Mouse (Mus musculus) cerebellum, adult 11-12 months (tissue): Measurements from ENCODE around the gene Sox18.

Experiments used
- DNase-seq: peaks from one replicate; pipeline ENCODE4 v3.0.0; 2022

Gene Sox18

GRCm38 (mm10) chr2:181679951-181680715 lies 8.7 kb upstream of the Sox18 start, which contains the start of gene Tcea2:
Tcea2 (plus strand) TSS chr2:181680310.
- peak; percentile 86 for DNase-seq

DNA sequence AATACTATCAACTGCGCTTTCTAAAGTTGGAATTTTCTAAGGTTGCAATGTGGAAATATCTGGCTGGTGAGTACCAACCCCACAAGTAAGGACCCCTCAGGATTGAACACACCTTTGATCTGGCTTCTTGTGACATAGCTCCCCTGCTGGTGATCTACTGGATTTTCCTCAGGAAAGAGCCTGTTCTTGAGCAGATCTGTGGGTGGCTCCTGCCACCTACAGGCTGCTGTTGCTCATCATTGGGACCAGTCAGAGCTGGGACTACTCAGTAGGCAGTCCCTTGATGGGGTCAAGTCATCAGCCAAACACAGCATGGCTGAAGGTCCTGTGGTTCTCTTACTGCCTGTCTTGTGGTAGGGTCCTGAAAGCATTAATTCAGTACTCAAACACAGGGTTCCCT lies 7.3 kb upstream of the Sox18 start:
- peak; percentile 76 for DNase-seq

- DNase-seq = peak; percentile 7
Measured at GRCm38 (mm10) chr2:181677755-181678098, 6.3 kb upstream of the Sox18 start.

- DNase-seq = peak; percentile 32
Measured at GRCm38 (mm10) chr2:181677096-181677754, 5.8 kb upstream of the Sox18 start.

- DNase-seq = no peak
Measured at GRCm38 (mm10) chr2:181676424-181676823, 5.0 kb upstream of the Sox18 start.

GRCm38 (mm10) chr2:181675454-181675853 lies 4.0 kb upstream of the Sox18 start:
- DNase-seq = peak; percentile 57

DNA sequence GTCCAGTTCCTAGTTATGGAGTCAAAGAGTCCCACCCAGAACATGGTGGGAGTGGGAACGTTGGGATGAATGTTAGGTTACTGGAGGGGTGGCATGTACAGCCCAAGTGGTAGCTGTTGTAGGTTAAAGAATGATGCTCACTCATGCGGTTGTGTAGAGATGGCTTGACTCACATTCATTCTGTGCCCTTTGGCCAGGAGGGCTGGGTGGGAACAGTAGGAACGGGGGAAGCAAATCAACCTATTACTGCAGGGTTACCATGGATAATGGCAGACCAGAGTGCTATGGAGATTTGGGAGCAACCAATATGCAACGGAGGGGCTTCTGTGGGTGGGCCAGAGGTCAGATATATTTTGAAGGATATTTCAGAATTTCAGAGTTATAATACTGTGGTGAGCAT lies 3.5 kb upstream of the Sox18 start:
- DNase-seq = no peak

DNA sequence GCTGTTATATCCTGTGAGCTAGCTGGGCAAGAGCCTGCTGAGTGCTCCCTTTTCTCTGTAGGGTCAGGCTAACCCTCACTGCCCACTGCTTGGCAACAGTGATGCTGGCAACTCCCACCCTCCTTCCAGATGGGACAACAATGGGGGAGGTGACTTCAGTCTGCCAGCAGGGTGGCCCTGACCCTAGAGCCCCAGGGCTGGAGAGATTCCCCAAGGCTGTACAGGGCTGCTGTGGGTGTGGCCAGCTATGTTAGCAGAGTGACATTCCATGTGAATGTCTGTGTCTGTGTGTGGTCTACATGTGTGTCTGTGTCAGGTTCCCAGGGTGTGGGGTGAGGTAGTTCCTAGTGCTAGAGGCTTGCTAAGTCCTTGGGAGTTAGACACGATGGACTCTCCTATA lies 2.1 kb upstream of the Sox18 start:
- no peak for DNase-seq

- DNase-seq = no peak
Measured at GRCm38 (mm10) chr2:181671984-181672383, 544 bp upstream of the Sox18 start.

DNA sequence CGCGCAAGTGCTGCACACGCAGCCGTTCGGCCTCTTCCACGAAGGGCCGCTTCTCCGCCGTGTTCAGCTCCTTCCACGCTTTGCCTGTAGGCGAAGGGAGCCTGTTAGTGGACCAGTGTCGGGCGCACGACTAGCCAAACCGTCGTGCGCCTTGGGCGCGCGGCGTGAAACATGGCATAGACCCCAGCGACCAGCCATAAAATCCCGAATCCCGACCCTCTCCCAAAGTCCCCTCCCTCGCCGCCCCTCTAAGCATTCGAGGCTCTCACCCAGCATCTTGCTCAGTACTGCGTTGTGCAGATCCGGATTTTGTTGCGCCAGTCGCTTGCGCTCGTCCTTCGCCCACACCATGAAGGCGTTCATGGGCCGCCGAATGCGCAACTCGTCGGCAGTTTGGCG lies 528 bp downstream of the Sox18 start:
- DNase-seq = no peak

DNA sequence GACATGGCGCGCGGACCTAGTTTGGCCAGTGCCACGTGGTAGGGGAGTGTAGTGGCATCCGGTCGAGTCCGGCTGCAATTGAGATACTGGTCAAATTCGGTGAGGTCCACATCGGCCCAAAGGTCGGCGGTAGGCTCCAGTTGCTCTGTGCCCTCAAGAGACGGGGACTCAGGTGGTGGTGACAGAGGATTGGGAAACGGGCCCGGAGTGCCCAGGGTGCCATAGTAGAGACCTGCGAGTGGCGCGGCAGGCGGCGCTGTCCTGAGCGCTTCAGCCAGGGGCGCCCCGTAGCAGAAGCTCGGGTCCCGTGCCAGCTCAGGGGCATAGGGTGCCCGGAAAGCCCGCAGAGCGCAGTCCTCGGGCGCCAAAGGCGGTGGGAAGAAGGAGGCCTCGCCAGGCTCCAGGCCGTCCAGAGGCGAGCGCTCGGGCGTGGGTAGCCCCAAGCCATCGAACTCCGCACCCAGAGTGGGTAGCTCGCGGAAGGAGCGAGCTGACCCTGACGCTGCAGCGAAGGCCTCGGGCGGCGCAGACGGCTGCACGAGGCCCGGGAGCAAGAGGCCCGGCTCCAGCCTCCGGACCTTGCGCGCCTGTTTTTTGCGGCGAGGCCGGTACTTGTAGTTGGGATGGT lies 1.0 kb downstream of the Sox18 start:
- no peak for DNase-seq

GRCm38 (mm10) chr2:181663298-181663630 lies 8.2 kb downstream of the Sox18 start:
- DNase-seq = no peak

DNA sequence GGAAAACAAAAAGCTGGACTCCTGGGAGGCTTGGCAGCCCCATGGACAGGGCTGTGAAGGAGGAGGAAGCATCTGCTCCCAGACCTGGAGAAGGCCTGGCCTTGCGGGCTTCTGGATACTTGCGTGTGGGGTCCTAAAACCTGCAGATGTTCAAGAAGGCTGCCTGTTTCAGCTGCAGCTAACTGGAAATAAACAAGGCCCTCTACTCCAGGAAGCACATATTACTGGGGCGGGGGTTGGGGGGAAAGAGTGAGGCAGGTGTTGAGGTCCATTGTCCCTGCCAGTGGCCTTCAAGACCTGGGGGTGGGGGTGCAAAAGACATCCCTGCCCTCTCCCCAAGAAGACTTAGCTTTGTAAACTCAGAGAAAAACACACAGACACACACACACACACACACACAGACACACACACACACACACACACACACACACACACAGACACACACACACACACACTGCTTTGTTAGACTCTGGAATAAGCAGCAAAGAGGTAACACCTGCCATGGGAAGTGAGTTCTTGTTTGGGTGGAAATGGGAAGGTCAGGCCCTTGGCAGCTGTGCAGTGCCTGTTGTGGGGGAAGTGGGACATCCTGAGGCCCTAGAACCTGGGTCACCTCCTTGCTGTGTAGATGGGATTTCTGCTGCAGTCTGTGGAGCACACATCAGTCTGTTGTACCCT lies 8.7 kb downstream of the Sox18 start:
- DNase-seq = no peak

GRCm38 (mm10) chr2:181659609-181660055 lies 11.8 kb downstream of the Sox18 start:
- peak; percentile 73 for DNase-seq

DNA sequence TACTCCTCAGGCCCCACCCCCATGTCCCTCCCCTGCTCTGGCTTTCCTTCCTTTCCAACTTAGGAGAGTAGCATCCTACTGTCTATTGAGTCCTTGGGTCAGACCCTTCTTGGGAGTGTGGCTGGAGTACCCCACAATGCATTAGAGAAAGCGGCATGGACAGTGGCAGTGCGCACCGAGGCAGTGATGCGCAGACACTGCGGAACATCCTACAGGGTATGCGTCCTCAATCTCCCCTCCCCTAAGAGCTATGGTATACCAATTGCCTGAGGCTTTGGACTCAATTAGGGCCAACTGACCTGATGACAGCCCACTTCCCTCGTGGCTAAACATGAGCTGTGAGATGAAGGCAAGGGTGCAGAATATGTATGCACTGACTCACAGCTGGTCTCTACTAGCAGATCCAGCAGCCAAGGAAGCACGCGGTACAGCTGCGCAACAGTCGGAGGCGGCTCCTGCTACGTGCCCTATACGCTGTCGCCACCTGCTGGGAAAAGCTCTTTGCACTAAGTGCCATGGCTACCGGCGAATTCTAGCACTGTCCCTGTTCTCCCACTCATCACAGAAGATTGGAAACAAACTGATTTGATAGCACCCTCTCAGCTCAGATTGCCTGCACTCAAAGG lies 12.4 kb downstream of the Sox18 start:
- DNase-seq = no peak

GRCm38 (mm10) chr2:181658528-181658927 lies 12.9 kb downstream of the Sox18 start:
- no peak for DNase-seq

GRCm38 (mm10) chr2:181657441-181657840 lies 14.0 kb downstream of the Sox18 start:
- DNase-seq = no peak

GRCm38 (mm10) chr2:181656734-181657133 lies 14.7 kb downstream of the Sox18 start, which contains the start of gene Gm29797:
Gm29797 (plus strand) TSS chr2:181657034.
- no peak for DNase-seq

- no peak for DNase-seq
Measured at GRCm38 (mm10) chr2:181653523-181653922, 17.9 kb downstream of the Sox18 start.

DNA sequence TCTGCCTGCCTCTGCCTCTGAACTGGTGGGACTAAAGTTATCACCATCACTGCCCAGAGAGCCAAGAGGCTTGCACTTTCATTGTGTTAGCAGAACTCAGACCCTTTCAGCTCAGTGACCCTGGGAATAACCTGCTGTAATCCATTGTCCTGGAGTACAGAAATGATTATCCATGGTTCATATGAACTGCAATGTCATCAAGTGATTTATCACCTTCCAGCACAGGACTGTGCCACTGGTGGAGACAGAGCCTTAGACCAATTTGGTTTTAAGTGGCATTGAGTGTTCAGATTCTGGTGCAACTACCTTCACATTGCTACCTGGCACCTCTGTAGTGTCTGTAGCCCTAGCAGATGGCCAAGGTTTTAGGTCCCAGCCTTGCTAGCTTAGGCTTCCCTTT lies 18.4 kb downstream of the Sox18 start:
- DNase-seq = no peak

DNA sequence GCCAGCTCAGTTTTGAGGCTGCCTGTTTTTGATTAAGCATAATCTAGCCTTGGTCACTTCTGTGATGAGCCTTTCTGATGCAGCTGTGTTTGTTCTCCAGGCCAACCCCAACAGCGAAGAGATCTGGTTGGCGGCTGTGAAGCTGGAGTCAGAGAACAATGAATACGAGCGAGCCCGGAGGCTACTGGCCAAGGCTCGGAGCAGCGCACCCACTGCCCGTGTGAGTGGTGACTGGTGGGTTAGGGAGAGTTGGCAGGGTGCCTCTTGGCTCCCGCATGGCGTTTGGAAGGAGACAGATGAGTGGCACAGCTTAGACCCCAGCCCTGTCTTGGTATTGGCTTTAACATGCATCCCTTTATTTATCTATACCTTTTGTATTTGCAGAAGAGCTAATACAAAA lies 22.5 kb downstream of the Sox18 start:
- DNase-seq = no peak

GRCm38 (mm10) chr2:181646626-181647472 lies 24.6 kb downstream of the Sox18 start:
- DNase-seq = no peak
